Mouse (Mus musculus) erythroblast, adult 5-6 weeks (primary cell): Measurements from ENCODE around the gene Frmd4b. TPM values are rescaled to one million over a fixed set of nuclear protein-coding genes. Genes with fewer than 3 reads are reported as not detected.

Source experiments
- ATAC-seq: replicated peaks from 2 replicates; pipeline ENCODE4 v1.8.0; 2016; ENCODE audit warnings: moderate number of reproducible peaks, mild to moderate bottlenecking, moderate TSS enrichment, inconsistent platforms; ENCODE audit not compliant: poor library complexity, low FRiP score, severe bottlenecking
- total RNA-seq, 2 experiments: library from RNA; stranded (forward) in 1 of 2; stranded (reverse) in 1 of 2; fragments of 150-400 nt in 1 of 2; fragments of 200-764, 138-1000 nt in 1 of 2; gene quantifications; 2 replicates each; pipeline versions ENCODE4 v1.2.3 to v1.2.4; 2015 to 2017; ENCODE audit warnings: low replicate concordance in 2 of 2

Gene Frmd4b
- total RNA-seq, 2 experiments from 2014 or later = 2.9 to 6.1 TPM

DNA sequence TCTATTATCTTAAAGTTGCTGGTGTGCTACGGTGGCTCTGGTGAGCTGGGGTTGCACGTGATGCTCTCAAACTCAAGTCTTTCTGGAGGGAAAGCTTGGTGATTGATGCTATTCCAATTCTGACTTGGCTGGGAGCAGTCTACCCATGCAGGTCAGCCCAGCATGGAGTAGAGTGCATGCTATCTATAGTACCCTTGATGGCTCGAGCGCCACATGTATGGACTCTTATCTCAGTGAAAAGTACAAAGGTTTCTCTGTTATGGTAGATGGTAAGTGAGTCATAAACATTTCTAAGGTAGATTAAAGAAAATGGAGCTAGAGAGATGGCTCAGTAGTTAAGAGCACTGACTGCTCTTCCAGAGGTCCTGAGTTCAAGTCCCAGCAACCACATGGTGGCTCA, 374.8 kb downstream of the Frmd4b start:
- ATAC-seq = no peak

- no peak for ATAC-seq
Measured at GRCm38 (mm10) chr6:97240092-97240491, 377.2 kb downstream of the Frmd4b start.

- no peak for ATAC-seq
Measured at GRCm38 (mm10) chr6:97239360-97239759, 378.0 kb downstream of the Frmd4b start.

Other genes starting within 250 kb of the Frmd4b start
- 0.84 and 2.5 TPM in 2 replicates for gene Mitf, start 189.5 kb upstream of the Frmd4b start, total RNA-seq (2015; ENCODE audit: low replicate concordance)
- gene Mitf, start 189.5 kb upstream of the Frmd4b start, total RNA-seq (2017; ENCODE audit: low replicate concordance) = 0.28 and 1.2 TPM in 2 replicates